Mouse (Mus musculus): ENCODE results near the gene Irx4. TPM values are rescaled to one million over a fixed set of nuclear protein-coding genes. Genes with fewer than 3 reads are reported as not detected.

Irx4 gene
- not detected in 2 replicates for polyA plus RNA-seq (2012)

DNA sequence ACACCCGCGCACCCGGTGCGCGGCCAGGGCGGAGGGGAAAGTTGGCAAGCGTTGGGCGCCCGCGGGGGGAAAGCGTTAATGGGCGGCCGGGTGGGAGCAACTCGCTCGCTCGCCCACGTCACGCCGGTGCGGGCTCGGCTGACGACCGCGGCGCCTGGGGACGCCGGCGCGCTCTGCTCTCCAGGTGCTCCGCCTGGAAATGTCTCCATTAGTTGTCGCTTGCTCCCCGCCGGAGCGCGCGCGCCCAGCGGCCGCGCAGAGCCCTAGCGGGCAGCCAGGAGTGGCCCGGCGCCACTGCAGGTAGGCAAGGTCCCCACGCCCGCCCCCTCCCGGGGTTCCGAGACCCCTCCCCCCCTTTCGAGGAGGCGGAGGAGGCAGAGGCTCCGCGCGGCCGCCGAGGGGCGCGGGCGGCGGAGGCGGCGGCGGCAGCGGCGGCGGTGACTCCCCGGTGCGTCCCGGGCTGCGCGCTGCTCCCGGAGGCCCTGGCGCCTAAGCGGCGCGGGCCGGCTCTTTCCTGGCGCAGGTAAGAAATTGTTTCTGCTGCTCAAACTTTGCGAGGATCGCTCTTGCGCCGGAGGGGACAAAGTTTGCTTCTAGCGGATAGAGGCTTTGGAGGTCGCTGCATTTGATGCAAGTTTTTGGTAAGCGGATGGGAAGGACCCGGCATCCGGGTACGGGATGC lies at the start of gene Irx4:
Gene Irx4 (plus strand): TSS at position 126 of the 682 bp plus-strand sequence.
- Histone ChIP-seq H3K4me1 (ENCODE audit: control insufficient read depth) (no peaks in the 10 kb centered on the region), H3K9me3 (ENCODE audit: control insufficient read depth, low read length) (no peaks in the 10 kb centered on the region), H3K4me3 (replicated peaks) (no peak within 1 kb of the TSS), H3K27me3 (ENCODE audit: control insufficient read depth) (peaks cover 75% of the 10 kb centered on the region), H3K36me3 (ENCODE audit: control insufficient read depth) (no peaks in the 10 kb centered on the region)
- no peak for TF ChIP-seq GATA1 (IDR thresholded peaks at IDR 0.05; ENCODE audit: low read length)
- TF ChIP-seq TAL1 (IDR thresholded peaks at IDR 0.05; ENCODE audit: low read length): no peak

DNA sequence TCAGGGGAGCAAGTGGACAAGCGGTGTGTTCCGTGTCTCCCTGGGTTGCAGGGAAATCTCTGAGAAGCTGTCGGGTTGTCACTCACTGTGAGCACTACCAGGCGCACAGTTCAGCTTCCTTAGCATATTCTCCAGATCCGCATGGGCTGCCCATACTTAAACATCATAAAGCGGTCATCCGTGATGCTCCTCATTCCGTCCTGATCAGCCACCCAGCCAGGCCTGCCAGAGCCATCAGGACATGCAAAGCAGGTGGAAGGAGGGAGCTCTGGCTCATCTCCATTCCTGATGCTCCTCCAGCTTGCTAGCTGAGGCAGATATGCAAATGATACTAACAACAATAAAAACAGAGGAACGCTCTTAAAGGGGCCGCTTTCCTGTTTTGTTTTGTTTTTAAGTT lies 46.0 kb upstream of the Irx4 start:
- H3K4me1 ChIP-seq (ENCODE audit: control insufficient read depth): no peaks in the 10 kb centered on the region
- no peak overlapping the region for H3K4me3 ChIP-seq (replicated peaks)
- H3K36me3 ChIP-seq (ENCODE audit: control insufficient read depth): no peaks in the 10 kb centered on the region
- H3K27me3 ChIP-seq (ENCODE audit: control insufficient read depth): no peaks in the 10 kb centered on the region
- peaks cover 3% of the 10 kb centered on the region; the same call in 1 of the 2 replicates for H3K9me3 ChIP-seq (ENCODE audit: control insufficient read depth, low read length)
- no peak for TF ChIP-seq GATA1 (IDR thresholded peaks at IDR 0.05; ENCODE audit: low read length)
- TF ChIP-seq TAL1 (IDR thresholded peaks at IDR 0.05; ENCODE audit: low read length): no peak

DNA sequence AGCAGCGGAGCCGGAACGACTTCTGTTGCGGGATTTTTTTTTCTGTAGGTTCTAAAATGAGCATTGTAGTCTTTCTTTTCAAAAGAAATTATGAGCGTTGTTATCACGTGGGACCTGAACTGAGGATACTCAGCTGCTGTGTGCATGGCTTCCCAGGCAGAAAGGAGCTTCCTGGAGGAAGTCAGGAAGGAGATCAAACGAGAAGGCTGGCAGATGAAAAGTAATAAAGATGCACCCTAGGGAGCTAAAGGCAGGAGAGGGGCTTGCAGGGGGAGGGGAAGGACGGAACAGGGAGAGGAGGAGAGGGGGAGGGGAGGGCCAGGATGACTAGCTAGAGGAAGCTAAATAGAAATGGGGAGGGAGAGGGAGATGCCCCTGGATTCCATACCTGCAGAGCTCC lies 23.8 kb upstream of the Irx4 start:
- Histone ChIP-seq H3K9me3 (ENCODE audit: control insufficient read depth, low read length) (no peaks in the 10 kb centered on the region), H3K4me3 (replicated peaks) (no peak overlapping the region), H3K27me3 (ENCODE audit: control insufficient read depth) (no peaks in the 10 kb centered on the region), H3K36me3 (ENCODE audit: control insufficient read depth) (no peaks in the 10 kb centered on the region), H3K4me1 (ENCODE audit: control insufficient read depth) (no peaks in the 10 kb centered on the region)
- TF ChIP-seq GATA1 (IDR thresholded peaks at IDR 0.05; ENCODE audit: low read length) (no peak), TAL1 (IDR thresholded peaks at IDR 0.05; ENCODE audit: low read length) (no peak)

DNA sequence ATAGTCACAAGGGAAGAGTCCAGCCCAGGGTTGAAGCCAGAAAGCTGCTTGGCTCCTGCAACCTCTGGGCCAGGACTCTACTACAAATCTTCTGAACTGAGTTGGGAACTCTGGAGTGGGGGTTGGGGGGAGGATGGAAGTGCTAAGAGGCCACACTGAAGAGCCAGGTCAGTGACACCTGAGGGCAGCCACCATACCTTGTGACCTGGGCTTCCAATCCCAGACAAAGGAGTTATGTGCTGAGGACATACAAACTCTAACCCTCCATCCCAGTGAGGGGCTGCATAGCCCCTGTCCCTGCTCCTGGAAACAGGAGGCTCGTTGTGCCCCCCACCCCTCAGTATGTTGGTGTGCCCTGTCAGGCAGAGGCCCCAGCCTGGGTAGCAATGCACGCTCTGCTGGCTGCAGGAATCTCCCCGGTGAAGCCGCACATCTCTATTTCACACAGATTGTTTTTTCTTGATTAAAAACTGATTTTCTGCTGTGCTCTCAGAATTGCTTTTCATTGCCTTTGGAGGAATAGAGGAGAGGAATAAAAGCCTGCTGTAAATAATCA lies 21.0 kb upstream of the Irx4 start:
- no peaks in the 10 kb centered on the region for H3K9me3 ChIP-seq (ENCODE audit: control insufficient read depth, low read length)
- no peak overlapping the region for H3K4me3 ChIP-seq (replicated peaks)
- no peaks in the 10 kb centered on the region for H3K36me3 ChIP-seq (ENCODE audit: control insufficient read depth)
- no peak for TF ChIP-seq TAL1 (IDR thresholded peaks at IDR 0.05; ENCODE audit: low read length)
- no peak for TF ChIP-seq GATA1 (IDR thresholded peaks at IDR 0.05; ENCODE audit: low read length)
- no peaks in the 10 kb centered on the region for H3K27me3 ChIP-seq (ENCODE audit: control insufficient read depth)
- H3K4me1 ChIP-seq (ENCODE audit: control insufficient read depth): no peaks in the 10 kb centered on the region

DNA sequence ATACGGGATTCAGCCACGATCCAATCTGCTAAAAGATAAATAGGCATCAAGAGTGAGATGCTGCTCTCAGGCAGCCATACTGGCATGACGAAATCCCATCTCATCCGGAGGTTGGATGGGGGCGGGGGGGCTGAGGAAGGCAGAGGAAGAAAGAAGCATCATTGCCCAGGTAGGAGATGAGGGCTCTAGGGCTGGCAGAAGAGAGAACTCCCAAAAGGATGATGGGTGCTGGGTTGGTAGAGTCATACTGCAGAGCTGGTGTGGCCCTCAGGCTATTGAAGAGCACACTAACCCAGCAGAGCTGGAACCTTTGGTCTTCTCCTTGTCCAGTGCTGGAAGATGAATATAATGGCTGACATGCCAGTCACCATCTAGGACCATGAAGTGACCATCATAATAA lies 17.7 kb upstream of the Irx4 start:
- Histone ChIP-seq H3K27me3 (ENCODE audit: control insufficient read depth) (no peaks in the 10 kb centered on the region), H3K4me3 (replicated peaks) (no peak overlapping the region), H3K4me1 (ENCODE audit: control insufficient read depth) (no peaks in the 10 kb centered on the region), H3K36me3 (ENCODE audit: control insufficient read depth) (no peaks in the 10 kb centered on the region), H3K9me3 (ENCODE audit: control insufficient read depth, low read length) (no peaks in the 10 kb centered on the region)
- TF ChIP-seq GATA1 (IDR thresholded peaks at IDR 0.05; ENCODE audit: low read length): no peak
- TF ChIP-seq TAL1 (IDR thresholded peaks at IDR 0.05; ENCODE audit: low read length): no peak

DNA sequence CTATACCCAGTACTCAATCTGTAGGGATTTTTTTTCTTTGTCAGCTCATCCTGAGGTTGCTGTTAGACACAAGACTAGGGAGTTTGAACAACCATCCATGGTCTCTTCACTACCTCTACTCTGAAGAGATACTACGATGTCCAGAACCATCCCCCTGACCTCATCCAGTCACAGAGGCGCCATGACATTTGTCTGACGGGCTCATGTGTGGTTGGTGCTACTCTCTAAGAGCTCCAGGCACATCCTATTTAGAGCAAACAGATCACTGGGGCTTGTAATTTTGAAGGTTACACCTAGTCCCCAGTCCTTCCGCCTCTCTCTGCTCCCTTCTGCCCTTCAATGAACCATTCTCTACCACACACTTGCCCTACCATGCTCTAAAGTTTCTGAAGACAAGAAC lies 13.3 kb upstream of the Irx4 start:
- Histone ChIP-seq H3K27me3 (ENCODE audit: control insufficient read depth) (no peaks in the 10 kb centered on the region), H3K4me1 (ENCODE audit: control insufficient read depth) (no peaks in the 10 kb centered on the region), H3K36me3 (ENCODE audit: control insufficient read depth) (no peaks in the 10 kb centered on the region), H3K4me3 (replicated peaks) (no peak overlapping the region), H3K9me3 (ENCODE audit: control insufficient read depth, low read length) (no peaks in the 10 kb centered on the region)
- TF ChIP-seq TAL1 (IDR thresholded peaks at IDR 0.05; ENCODE audit: low read length) (no peak), GATA1 (IDR thresholded peaks at IDR 0.05; ENCODE audit: low read length) (no peak)

GRCm38 (mm10) chr13:73251222-73251621 lies 9.1 kb upstream of the Irx4 start:
- no peaks in the 10 kb centered on the region for H3K9me3 ChIP-seq (ENCODE audit: control insufficient read depth, low read length)
- no peaks in the 10 kb centered on the region for H3K4me1 ChIP-seq (ENCODE audit: control insufficient read depth)
- no peak for TF ChIP-seq TAL1 (IDR thresholded peaks at IDR 0.05; ENCODE audit: low read length)
- TF ChIP-seq GATA1 (IDR thresholded peaks at IDR 0.05; ENCODE audit: low read length): no peak
- H3K27me3 ChIP-seq (ENCODE audit: control insufficient read depth): no peaks in the 10 kb centered on the region
- no peaks in the 10 kb centered on the region for H3K36me3 ChIP-seq (ENCODE audit: control insufficient read depth)
- no peak overlapping the region for H3K4me3 ChIP-seq (replicated peaks)

DNA sequence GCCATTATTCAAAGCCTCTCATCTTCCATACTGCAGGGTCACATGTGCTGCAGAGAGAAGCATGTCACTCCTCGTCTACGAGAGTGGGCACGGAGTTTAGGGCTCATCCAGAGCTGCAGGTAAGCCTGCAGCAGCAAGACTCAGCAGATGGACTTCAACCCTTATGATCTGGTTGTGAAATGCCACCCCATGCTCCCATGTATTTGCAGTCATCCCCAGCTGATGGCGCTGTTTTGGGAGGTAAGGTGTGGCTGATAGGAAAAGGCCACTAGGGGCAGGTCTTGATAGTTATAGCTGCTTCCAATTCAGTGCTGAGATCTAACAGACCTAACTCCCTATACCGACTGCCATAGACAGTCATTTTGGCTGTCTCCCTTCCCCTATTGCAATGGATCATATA lies 8.3 kb upstream of the Irx4 start:
- Histone ChIP-seq H3K27me3 (ENCODE audit: control insufficient read depth) (no peaks in the 10 kb centered on the region), H3K4me1 (ENCODE audit: control insufficient read depth) (no peaks in the 10 kb centered on the region), H3K36me3 (ENCODE audit: control insufficient read depth) (no peaks in the 10 kb centered on the region), H3K9me3 (ENCODE audit: control insufficient read depth, low read length) (no peaks in the 10 kb centered on the region), H3K4me3 (replicated peaks) (no peak overlapping the region)
- TF ChIP-seq TAL1 (IDR thresholded peaks at IDR 0.05; ENCODE audit: low read length) (no peak), GATA1 (IDR thresholded peaks at IDR 0.05; ENCODE audit: low read length) (no peak)

- Histone ChIP-seq H3K4me1 (ENCODE audit: control insufficient read depth) (no peaks in the 10 kb centered on the region), H3K27me3 (ENCODE audit: control insufficient read depth) (peaks cover 55% of the 10 kb centered on the region), H3K9me3 (ENCODE audit: control insufficient read depth, low read length) (no peaks in the 10 kb centered on the region), H3K4me3 (replicated peaks) (no peak overlapping the region), H3K36me3 (ENCODE audit: control insufficient read depth) (no peaks in the 10 kb centered on the region)
- TF ChIP-seq TAL1 (IDR thresholded peaks at IDR 0.05; ENCODE audit: low read length) (no peak), GATA1 (IDR thresholded peaks at IDR 0.05; ENCODE audit: low read length) (no peak)
These were observed 1.9 kb upstream of the Irx4 start for GRCm38 (mm10) chr13:73258415-73258814.

Data from erythroblast, embryonic 14.5 days (primary cell).